Mouse (Mus musculus) megakaryocyte progenitor cell, adult 5-6 weeks (primary cell): ENCODE results near the gene Tex52. TPM values are rescaled to one million over a fixed set of nuclear protein-coding genes. Genes with fewer than 3 reads are reported as not detected.

Source experiments
- ATAC-seq: replicated peaks from 2 replicates; pipeline ENCODE4 v1.8.0; 2016; ENCODE audit warnings: mild to moderate bottlenecking, moderate TSS enrichment, inconsistent platforms; ENCODE audit not compliant: poor library complexity
- total RNA-seq, 2 experiments: library from RNA; stranded (forward) in 1 of 2; stranded (reverse) in 1 of 2; fragments of 157-497, 149-512 nt in 1 of 2; fragments of 200-1000 nt in 1 of 2; gene quantifications; 2 replicates each; pipeline versions ENCODE4 v1.2.3 to v1.2.4; 2015 to 2017

Tex52 gene
- total RNA-seq (2015) (not detected in 2 replicates), total RNA-seq (2017) (0.30 TPM in 1 of 2 replicates, not detected in the other)

DNA sequence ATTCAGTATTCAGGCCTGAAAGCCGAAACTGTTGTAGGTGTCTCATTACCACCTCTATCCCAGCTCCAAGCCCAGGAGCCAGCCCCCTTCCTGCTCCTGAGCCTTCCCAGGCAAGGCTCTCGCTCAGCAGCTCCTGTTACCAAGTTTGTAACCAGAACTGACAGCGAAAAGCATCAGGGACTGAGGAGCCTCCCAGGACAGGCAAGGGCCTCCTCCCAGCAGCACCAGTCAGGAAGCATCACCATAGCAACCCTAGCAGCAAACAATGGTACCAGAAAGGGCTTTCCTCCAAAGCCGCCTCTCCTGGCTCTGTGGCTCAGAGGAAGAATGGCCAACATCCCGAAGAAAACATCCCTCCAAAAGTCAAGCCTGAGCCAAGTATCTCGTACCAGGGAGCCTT, at the start of gene Tex52, which contains the start of gene Gm44596:
Tex52 (plus strand) TSS at position 265 of the 400 bp plus-strand sequence.
Gm44596 (plus strand) TSS at position 312 of the 400 bp plus-strand sequence.
- no peak for ATAC-seq

DNA sequence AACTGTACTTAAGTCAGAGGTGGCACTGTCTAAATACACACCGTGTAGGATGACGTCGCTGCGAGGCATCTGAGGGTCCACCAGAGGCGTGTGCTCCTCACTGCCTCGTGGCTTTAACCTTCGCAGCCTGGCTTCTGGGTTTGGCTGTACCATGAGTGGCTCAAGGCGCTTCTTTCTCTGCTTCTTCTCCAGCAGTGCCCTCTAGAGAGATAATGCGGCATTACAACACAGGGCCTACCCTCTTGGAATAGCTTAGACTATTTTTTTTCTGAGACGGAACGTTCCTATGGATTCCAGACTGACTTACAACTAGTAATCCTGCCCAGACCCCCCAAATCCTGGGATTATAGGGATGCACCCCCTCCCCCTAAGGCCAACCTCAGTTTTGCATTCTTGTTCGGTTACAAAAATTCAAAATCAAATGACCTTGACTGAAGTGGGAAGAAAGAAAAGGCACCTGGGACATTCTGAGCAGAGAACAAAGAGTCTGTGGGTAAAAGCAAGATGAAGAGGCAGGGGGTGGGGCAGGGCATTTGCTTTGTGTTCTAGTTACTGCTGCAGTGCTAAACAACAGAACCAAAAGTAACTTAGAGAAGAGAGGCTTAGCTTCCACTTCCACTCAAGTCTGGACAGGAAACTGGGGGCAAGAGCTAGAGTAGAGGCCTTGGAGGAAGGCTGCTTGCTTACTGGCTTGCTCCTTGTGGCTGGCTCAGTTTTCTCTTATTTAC, 40.7 kb upstream of the Tex52 start:
- ATAC-seq: peak; percentile 99

DNA sequence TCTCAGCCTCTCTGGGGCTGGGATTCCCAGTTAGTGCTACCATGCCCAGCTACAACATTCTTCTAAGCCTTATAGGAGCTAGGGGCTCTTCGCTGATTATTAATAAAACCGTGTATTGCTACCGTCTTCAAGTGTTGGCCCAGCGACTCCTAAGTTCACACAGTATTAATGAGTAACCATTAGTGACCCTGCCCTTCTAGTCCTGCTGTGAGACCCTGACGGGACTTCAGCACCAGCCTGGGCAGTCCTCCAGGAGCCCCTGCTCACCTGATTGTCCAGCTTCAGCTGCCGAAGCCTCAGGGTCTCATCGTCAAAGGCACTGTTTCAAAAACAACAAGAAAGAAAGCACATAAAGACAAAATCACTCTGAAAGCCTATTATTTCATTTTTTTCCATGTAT, 37.8 kb upstream of the Tex52 start:
- ATAC-seq: no peak

DNA sequence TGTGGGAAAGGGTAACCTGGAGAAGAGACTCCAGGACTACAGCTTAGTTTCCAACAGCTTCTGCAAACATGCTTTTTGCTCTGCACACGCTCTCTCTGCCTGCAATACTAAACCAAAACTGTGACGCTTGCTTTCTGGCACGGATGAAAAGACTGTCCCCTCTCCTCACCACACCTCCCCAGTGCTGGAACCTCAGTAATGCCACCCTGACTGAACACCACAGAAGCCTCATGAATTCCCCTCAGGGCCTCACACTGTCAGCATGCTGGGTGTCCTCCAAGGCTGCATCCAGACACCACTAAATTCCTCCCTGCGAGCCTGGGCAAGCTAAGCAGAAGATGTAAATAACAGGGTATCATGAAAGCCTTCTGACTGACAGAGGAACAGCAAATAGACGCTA, 36.4 kb upstream of the Tex52 start:
- ATAC-seq: no peak

DNA sequence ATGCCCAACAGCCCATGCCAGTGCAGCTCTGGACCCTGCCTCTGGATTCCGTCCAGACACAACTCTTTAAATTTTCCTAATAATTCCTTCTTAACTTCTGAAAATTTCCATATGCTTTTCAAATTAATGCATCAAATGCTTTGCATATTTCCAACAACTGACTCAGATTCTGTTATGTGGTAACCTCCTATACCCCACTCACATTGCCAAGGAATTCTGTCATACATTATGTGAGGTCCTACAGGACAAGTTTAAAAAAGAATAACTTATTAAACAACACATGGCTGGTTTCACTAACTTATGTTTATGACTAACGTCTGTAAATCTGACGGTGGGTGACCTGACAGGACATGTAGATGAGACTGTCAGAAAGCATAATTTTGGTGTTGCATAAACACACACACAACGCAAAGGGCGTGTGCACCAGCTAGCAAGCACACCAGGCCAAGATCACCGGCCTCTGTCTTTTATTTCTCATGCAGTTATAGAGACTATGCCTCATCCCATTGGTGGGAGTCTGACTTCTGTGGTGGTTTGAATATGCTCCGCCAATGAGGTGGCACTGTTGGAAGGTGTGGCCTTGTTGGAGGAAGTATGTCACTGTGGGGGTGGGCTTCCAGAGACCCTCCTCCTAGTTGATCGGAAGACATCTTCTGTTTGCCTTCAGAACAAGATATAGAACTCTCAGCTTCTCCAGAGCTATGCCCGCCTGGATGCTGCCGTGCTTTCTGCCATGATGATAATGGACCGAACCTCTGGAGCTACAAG, 33.1 kb upstream of the Tex52 start:
- no peak for ATAC-seq

DNA sequence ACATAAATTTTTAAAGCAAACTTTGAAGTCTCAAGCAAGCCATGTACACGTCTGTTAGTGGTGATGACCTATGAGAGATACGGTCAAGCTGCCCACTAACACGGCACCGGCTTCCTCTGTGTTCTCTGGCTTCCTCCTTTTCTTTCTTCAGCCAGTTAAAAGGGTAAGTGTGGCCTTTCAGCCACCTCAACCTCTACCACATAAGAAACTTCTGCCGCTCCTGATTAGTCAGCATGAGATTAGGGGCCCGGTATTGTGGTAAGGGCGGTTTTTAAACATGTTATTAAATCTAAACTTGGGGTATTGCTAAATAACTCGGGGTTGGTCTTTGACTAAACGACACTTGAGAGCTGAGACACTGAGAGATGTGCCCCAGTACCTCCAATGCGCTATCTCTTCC, 29.6 kb upstream of the Tex52 start:
- ATAC-seq: peak; percentile 87

DNA sequence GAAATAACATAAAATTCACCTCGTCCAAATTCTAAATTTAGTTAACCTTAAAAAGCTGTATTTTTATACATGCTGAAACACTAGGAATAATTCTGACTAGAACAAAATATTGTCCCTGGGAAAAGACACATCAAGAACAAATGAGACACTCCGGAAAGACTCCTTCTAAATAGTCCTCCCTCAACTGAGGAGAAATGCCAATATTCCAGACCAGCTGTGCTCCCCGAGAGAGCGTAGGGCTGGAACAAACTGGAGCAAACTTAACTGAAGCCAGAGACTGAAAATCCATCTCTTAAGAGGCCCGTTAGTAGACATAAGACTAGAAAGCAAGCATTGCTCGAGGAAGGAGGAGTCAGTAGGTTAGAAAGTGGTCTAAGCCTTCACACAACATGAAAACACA, 28.5 kb upstream of the Tex52 start:
- no peak for ATAC-seq

DNA sequence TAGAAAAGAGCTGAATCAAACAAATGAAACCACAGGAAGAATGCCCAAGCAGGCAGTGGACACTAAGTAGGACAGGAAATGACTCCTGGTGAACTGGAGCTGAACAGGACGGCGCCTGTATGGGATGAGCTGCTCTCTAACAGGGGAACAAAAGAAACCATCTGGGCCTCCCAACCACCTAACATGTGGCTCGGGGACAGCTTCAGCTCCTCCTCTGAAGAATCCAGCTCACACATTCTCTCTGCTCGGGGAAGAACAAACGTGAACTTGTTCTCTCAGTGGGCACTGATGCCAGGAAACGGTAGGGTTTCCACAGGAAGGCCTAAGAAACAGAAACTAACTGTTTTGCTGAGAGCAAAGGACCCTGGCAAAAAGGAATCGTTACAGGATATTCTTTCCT, 25.5 kb upstream of the Tex52 start:
- no peak for ATAC-seq

DNA sequence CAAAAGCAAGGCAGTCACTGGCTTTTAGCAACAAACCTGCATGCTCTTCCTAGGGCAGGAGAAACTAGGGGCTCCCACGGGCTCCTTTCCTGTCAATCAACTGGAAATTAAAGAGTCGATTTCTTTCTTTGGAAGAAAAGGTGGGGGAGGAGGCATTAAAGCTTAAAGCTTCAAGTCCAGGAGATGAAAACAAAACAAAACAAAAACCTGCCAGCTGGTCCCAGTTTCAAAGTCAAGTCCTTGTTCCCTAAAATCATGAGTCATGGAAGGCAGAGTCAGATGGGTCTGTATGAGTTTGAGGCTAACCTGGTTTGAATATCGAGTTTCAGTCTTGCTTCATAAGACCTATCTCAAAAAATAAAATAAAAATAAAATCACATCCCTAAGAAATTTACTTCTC, 21.1 kb upstream of the Tex52 start:
- no peak for ATAC-seq

DNA sequence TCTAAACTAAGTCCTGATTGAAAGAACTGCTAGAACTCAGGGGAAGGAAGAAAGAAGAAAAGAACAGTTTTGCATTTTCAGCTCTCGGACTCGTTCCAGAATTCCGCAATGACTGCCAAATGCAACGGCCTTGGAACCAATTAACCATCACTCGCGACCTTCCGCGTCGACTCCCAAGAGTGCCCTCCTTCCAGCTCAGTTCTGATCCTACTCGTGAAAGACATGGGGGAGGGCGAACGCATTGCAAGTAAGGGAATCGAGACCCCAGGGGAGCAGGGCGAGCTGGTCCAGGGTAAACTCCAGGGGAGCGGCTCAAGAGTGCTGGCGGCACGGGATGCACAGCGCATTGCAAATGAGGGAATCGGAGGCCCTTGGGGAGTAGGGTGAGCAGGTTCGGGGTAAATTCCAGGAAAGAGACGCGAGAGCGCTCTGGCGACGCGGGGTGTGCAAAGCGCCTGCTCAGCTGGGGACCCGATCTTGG, 20.0 kb upstream of the Tex52 start:
- no peak for ATAC-seq

DNA sequence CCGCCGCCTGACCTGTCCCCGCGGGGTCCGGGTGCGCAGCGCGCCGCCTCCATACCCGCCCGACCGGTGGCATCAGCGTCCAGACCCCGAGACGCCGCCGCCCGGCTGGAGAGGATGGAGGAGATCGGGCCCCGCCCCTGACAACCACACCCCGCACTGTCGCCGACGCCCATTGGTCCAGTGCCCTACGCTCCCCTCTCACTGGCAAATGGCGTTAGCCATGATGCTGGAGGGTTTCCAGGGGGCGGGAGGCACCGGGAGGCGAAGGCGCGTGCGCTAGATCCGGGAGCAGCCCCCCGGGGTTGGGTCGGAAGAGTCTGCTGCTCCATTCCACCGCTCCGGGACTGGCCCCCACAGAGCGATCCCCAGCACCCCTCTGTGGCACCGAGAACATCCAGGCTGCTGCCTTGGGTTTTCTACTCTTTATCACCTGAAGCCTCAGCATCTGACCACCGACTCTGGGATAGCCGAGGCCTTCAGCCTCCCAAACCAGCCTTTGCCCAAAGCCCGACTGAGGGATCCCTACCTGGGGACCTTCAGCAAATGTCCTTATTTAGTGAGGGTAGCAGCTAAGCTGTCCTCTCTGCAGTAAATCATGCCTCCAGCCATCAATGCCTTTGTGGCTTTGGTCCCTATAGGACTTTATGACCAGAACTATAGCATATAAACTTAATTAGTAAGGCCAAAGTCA, 19.4 kb upstream of the Tex52 start, which contains the start of gene Tulp3:
Tulp3 (minus strand) TSS at position 126 of the 691 bp plus-strand sequence.
- peak; percentile 97 for ATAC-seq

DNA sequence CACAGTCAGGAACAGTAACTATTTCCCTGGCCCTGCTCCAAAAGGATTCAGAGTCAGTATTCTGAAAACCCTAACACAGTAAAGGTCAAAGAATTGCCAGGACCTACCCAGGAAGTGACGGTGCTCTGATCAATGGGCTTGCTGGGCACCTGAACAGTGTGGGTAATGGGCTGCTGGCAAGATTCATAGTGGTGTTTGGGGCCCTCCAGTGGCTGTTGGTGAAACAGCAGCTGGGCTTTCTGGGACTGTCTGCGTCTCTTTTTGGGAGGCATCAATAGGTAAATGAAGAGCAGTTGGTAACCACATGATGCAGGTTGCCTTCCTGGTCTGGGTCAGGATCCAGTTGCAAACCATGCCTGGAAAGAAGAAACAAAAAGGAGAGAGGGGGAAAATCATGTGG, 16.3 kb upstream of the Tex52 start:
- ATAC-seq: peak; percentile 35; the same call in 1 of the 2 replicates

DNA sequence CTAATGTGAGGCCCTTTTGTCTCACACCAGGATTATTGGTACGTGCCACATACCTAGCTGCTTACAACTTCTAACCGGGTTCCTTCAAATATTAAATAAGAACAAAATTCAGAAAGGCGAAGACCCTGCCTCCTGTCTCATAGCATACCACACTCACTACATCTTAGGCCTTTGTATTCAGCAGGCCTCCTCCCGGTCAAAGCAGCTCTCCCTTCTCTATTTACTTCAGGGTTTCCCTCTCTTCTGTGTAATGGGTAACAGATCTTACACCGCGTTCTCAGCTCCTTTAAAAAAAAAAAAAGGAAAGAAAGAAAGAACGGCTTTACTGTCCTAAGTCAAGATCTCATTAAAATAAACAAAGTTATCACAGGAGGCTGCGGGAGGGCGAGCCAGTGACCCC, 13.4 kb upstream of the Tex52 start:
- peak; percentile 1; the same call in 1 of the 2 replicates for ATAC-seq

DNA sequence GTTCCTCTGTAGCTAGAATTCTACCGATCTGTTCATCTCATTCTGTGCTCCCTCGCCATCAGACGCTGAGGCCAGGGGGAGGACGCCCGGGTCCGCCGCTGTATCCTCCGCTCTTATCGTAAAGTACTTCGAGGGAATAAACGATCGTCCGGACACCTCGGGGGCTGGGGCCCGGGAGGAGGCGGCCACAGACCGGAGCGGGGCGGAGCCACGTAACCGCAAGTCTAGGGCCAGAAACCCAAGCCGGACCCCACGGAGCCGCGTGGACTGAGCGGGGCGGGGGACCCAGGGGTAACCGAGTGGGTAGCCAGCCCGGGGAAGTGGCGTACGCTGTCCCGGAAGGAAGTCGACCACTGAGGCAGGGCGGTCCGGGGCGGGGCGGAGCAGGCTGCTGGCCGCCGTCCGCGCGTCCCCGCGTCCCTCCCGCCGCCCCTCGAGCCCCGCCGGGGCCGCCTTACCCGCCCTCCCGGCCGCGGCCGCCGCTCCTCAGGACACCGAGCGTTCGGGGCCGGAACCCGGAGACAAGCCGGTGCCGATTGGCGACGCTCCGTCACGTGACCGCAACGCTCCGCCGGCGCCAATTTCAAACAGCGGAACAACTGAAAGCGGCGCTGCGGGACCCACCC, 12.8 kb upstream of the Tex52 start, which contains the start of the genes Rhno1 and Foxm1:
Rhno1 (minus strand) TSS at position 531 of the 626 bp plus-strand sequence.
Foxm1 (plus strand) TSS at position 587 of the 626 bp plus-strand sequence.
- ATAC-seq: peak; percentile 64

DNA sequence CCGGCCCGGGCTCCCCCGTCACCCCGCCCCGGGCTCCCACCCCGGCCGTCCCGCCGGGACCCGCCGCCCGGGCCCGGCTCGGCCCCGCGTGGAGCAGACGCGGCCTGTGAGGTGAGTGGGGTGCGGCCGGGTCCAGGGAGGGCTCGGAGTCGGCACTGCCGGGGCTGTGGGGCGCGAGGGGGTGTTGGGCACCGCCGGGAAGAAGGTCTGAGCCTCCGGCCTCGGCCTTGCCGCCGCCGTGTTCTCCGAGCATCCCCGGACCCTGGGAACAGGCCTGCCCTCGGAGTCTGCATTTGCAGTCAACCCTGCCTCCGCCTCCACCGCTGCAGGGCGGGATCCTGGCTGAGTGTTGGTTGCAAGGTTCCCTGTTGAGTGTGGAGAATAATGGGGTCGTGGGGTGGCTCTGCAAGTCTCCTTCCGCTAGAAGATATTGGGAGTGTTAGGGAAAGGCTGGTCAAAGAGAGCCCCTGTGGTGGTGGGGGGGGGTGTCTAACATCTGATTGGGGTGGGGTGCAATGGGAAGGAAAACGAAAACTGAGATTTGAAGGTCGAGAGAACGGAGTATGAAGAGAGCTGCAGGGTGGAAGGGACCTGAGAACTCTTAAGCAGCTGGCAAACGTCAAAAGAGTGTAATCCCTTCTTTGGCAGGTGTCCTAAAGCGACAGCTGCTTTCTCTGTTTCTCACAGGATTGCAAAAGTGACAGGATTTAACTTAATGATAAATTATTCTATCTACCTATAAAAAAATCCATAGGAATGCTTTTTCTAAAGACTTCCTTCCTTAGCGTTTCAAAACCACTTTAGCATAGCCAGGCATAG, 12.0 kb upstream of the Tex52 start:
- peak; percentile 36 for ATAC-seq

DNA sequence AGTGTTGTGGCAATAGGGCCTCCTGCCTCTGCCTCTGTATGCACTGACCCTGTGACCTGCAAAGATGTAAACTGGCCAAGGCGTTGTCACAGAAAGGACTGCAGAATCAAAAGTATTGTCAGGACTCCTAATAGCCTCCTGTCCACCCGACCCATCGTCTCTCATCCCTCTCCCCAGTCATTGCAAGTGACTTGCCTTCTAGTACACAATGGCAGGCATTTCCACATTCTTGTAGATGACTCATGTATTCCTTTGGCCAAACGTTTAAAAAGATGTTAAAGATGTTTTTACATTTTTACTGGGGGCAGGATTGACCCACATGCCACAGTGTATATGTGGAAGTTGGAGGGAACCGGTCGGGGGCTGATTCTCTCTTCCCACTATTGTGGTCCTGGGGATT, 10.5 kb upstream of the Tex52 start:
- ATAC-seq: no peak

DNA sequence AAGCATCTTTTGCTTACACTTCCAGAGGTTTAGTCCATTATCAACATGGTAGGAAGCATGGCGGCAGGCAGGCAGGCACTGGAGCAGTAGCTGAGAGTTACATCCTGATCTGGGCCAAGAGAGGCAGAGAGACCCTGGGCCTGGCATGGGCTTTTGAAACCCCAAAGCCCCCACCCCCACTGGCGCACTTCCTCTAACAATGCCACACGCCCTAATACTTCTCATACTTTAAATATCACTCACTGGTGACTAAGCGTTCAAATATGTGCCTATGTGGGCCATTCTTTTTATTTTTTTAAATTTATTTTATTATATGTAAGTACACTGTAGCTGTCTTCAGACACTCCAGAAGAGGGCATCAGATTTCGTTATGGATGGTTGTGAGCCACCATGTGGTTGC, 8.8 kb upstream of the Tex52 start:
- ATAC-seq: no peak

DNA sequence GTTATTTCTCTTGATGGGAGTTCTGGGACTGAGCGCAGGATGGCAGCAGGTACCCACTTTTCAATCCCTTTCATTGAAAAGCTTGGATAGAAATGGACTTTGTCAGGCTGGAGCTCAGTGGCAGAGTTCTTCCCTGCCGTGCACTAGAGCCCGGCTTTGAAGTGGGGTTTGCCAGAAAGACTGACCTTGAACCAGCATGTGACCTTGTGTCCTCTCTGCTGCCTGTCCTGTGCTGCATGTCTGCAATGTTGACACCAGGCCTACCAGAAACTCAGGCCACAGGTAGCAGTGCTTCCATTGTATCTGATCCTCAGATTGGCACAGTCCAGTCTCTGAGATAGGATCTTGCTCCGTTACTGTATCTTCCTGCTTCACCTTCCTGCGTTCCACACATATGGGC, 5.2 kb upstream of the Tex52 start:
- ATAC-seq: no peak

DNA sequence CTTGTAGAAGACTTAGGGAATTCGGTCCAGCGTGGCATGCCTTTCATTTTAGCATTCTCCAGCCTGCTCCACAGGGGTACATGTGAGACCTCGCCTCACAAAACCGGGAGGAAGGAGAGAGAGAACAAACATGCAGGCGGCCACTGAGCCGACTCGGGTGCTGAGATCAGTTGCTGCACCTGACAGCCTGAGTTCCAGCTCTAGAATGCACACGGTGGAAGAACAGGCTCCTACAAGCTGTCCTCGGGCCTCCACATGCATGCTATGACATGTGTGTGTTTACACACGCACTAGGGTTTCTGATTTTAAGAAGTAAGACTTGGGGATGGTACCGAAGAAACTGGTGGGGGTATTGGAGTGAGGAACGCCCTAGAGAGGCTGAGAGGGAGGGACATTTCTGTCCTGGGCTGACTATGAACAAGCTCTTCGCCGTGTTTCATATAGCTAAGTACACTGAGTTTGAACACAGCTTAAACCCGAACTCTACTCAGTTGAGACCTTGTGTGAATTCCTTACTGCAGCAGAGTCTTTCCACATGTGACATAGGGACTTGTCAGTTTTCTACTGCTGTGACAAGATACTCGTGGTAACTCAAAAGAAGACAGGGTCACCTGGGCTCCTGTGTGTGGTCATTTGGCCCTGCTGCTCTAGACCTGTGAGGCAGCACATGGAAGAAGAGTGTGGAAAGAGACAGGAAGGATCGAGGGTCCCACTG, 1.3 kb downstream of the Tex52 start:
- ATAC-seq: no peak
